Mouse (Mus musculus) liver, postnatal 0 days (tissue): ENCODE data around the gene Pnpla7. TPM values are rescaled to one million over a fixed set of nuclear protein-coding genes. Genes with fewer than 3 reads are reported as not detected.
"Not testable (repeated sequence)": the region's sequence is repeated elsewhere in the genome, so short reads cannot be mapped to it uniquely, and the experiment has no call there.

ENCODE experiments used
- ATAC-seq: fragments of 200-750 bp; cut with Nextera tagmentation; 2 replicates; pipeline ENCODE4 v1.8.0; 2017; ENCODE audit warnings: mild to moderate bottlenecking, moderate library complexity
- DNase-seq: peaks from one replicate; pipeline ENCODE4 v3.0.0-alpha.2; 2016
- H3K27ac ChIP-seq: fragments of 300-500 bp; sonication (generic); 2 replicates; pipeline ENCODE4 v1.5.1; 2014; ENCODE audit warnings: antibody characterized with exemption, moderate library complexity, mild to moderate bottlenecking, low read depth
- H3K27me3 ChIP-seq: fragments of 300-500 bp; sonication (generic); 2 replicates; pipeline ENCODE4 v1.6.1; 2014; ENCODE audit warnings: low read length, control low read depth, mixed read lengths; ENCODE audit not compliant: insufficient read depth
- H3K36me3 ChIP-seq: fragments of 300-500 bp; sonication (generic); replicated peaks from 2 replicates; pipeline ENCODE4 v1.6.1; 2014; ENCODE audit warnings: mild to moderate bottlenecking, control low read depth, low read length, moderate library complexity, mixed read lengths; ENCODE audit not compliant: insufficient read depth
- H3K4me1 ChIP-seq: fragments of 300-500 bp; sonication (generic); 2 replicates; pipeline ENCODE4 v1.6.1; 2014; ENCODE audit warnings: antibody characterized with exemption, mild to moderate bottlenecking, control low read depth; ENCODE audit not compliant: insufficient read depth
- H3K4me2 ChIP-seq: fragments of 300-500 bp; sonication (generic); 2 replicates; pipeline ENCODE4 v1.6.1; 2014; ENCODE audit warnings: low read depth, mild to moderate bottlenecking, low read length, moderate library complexity, mixed read lengths
- H3K4me3 ChIP-seq: fragments of 300-500 bp; sonication (generic); 2 replicates; pipeline ENCODE4 v1.5.1; 2014; ENCODE audit warnings: low read depth, low read length
- H3K9ac ChIP-seq: fragments of 300-500 bp; sonication (generic); replicated peaks from 2 replicates; pipeline ENCODE4 v1.6.1; 2014; ENCODE audit warnings: mild to moderate bottlenecking, moderate library complexity
- H3K9me3 ChIP-seq: fragments of 300-500 bp; sonication (generic); 2 replicates; pipeline ENCODE4 v1.6.1; 2016; ENCODE audit warnings: mild to moderate bottlenecking, control low read depth, low read length, mixed read lengths
- CTCF ChIP-seq: sonication (generic); IDR thresholded peaks from 2 replicates; pipeline ENCODE4 v1.5.1; 2016; ENCODE audit warnings: antibody characterized with exemption, low read depth
- EP300 ChIP-seq: IDR thresholded peaks from 2 replicates; pipeline ENCODE4 v1.6.1; 2016; ENCODE audit warnings: antibody characterized with exemption, low read depth, mild to moderate bottlenecking
- WGBS: fragments of 180-500 bp; shearing (Covaris S2); extraction: QIAGEN DNeasy Blood & Tissue Kit; methylation state at CpG from one replicate; pipeline ENCODE4 v1.1.7; 2014; ENCODE audit not compliant: insufficient replicate concordance; 5-methylcytosine and 5-hydroxymethylcytosine counted together
- polyA plus RNA-seq: library from polyadenylated mRNA; unstranded; fragments of >200 nt; fragmentation: Nextera tagmentation; extraction: Ambion mirVana; gene quantifications from 2 replicates; pipeline ENCODE4 v1.2.1, GENCODE M21; 2015

The Pnpla7 gene
- polyA plus RNA-seq, 1 experiment from 2014 or later, result 64.5 TPM

DNA sequence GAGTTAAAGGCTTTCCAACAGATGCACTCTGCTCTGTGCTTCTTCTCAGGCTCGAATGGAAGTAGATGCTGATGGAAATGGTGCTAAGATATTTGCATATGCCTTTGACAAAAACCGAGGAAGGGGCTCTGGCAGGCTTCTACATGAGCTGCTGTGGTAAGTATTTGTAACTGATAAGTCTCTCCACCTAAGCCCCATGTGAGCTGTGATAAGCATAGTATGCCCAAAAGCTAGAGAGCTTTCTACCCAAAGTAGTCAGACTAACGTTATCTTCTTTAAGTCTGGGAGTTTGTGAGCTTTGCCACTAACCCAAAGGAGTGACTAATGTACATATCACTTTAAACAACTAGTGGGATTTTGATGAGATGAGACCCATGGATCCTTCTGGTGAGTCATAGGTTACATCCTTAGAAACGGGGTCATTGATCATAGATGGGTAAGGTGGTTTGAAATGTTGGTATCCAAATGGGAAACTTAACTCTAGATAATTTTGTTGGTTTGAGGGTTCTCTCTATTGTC is 23.2 kb upstream of the Pnpla7 start:
- peak overlapping the region; percentile 4; the same call in 1 of the 2 replicates for H3K4me2 ChIP-seq
- H3K27me3 ChIP-seq, result no peaks in the 10 kb centered on the region
- no peak overlapping the region for H3K4me3 ChIP-seq
- no peak overlapping the region for H3K9ac ChIP-seq
- no peak for TF ChIP-seq EP300
- peaks cover 41% of the 10 kb centered on the region for H3K36me3 ChIP-seq
- WGBS, result 52% methylated on average over 4 of the region's 4 CpGs
- no peaks in the 10 kb centered on the region for H3K9me3 ChIP-seq
- DNase-seq, result no peak
- H3K27ac ChIP-seq, result no peak overlapping the region
- H3K4me1 ChIP-seq, result peaks cover 10% of the 10 kb centered on the region
- ATAC-seq, result no peak

DNA sequence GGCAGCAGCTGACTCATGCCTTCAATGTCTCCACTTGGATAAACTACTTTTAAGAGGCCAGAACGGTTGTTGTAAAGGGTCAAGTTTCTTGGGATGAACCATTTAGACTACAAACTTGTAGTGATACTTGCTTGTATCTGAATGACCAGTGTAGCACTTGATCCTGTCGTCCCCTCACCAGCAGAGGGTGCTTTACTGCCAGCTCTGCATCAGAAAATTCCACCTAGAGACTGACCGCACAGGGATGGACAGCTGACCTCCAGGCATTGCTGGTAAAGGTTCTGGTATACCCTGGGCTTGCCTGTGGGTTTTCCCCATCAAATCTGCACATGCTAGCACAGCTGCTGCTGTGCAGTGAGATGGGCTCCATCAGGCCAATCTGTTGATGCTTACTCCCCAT is 14.9 kb upstream of the Pnpla7 start:
- DNase-seq (peak; percentile 37), ATAC-seq (no peak)
- peaks cover 9% of the 10 kb centered on the region for H3K4me1 ChIP-seq
- H3K9me3 ChIP-seq, result no peaks in the 10 kb centered on the region
- H3K27ac ChIP-seq, result no peak overlapping the region
- no peak overlapping the region for H3K4me3 ChIP-seq
- H3K9ac ChIP-seq, result no peak overlapping the region
- no peak for TF ChIP-seq EP300
- peak; percentile 68 for TF ChIP-seq CTCF
- WGBS, result 48% methylated on average over 3 of the region's 3 CpGs
- H3K4me2 ChIP-seq, result no peak overlapping the region
- H3K36me3 ChIP-seq, result peaks cover 22% of the 10 kb centered on the region
- no peaks in the 10 kb centered on the region for H3K27me3 ChIP-seq

DNA sequence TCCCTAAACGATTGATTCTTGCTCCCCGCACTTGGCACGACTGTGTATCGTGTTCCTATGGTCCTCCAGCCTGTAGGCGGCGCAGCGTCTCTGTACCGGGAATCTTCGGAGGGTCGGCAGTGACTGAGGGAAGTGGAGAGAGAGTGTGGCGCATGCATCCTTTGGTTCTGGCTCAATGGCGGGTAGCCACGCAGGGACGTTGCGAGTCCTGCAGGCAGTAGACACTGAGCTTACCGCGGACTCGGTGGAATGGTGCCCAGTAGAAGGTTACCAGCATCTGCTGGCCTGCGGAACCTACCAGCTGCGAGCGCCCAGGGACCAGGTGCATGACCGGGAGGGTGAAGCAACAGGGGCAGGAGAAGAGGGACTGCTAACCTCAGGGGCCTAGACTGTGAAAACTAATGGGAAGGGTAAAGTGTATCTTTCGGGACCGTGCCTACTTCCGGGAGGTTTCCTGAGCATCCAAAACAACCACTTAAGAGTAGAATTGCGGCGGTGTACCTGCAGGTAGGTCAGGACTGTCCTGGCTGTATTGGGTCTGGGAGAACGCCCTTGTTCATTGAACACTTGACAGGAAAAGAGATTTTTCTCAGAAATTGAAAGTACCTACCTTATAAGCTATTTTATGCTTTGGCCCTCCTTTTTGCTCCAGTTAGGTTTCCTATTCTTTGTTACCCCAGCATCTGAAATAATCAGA is 13.4 kb upstream of the Pnpla7 start, which contains the start of gene Dph7:
Gene Dph7 (plus strand): TSS at position 97 of the 697 bp plus-strand sequence.
- peak within 1 kb of the TSS; percentile 70 for H3K4me2 ChIP-seq
- under 1% methylated on average over 28 of the region's 28 CpGs for WGBS
- H3K27ac ChIP-seq, result no peak within 1 kb of the TSS
- H3K4me3 ChIP-seq, result peak within 1 kb of the TSS; percentile 67
- DNase-seq (peak; percentile 90), ATAC-seq (peak; percentile 92)
- H3K27me3 ChIP-seq, result no peaks in the 10 kb centered on the region
- TF ChIP-seq CTCF (peak; percentile 98), EP300 (no peak)
- no peaks in the 10 kb centered on the region for H3K9me3 ChIP-seq
- H3K9ac ChIP-seq, result peak within 1 kb of the TSS; percentile 71
- peaks cover 23% of the 10 kb centered on the region for H3K36me3 ChIP-seq
- peaks cover 9% of the 10 kb centered on the region for H3K4me1 ChIP-seq

DNA sequence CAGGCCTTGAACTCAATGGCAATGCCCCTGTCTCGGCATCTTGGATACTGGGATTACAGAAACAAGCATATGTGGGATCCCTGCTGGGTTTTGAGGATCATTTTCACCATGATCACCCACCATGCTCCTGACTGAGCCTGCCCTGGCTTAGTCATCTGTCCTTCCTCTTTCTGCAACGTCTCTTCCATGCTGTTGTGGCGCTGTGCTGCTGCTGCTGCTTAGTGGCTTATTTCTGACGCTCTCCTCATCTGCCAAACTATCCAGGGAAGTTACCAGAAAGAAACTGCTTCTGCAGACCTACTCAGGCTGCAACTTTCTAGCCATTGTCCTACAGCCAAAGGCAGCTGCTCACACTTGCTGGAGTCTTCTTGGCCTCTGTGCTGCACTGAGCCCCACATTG is 5.4 kb upstream of the Pnpla7 start:
- H3K9me3 ChIP-seq, result no peaks in the 10 kb centered on the region
- ATAC-seq, result no peak
- 61% methylated on average over 4 of the region's 4 CpGs for WGBS
- no peak overlapping the region for H3K4me2 ChIP-seq
- peaks cover 46% of the 10 kb centered on the region for H3K36me3 ChIP-seq
- peaks cover 12% of the 10 kb centered on the region for H3K4me1 ChIP-seq
- H3K9ac ChIP-seq, result no peak overlapping the region
- TF ChIP-seq EP300, result no peak
- no peak for TF ChIP-seq CTCF
- H3K4me3 ChIP-seq, result no peak overlapping the region
- H3K27ac ChIP-seq, result no peak overlapping the region
- no peak for DNase-seq
- no peaks in the 10 kb centered on the region for H3K27me3 ChIP-seq

DNA sequence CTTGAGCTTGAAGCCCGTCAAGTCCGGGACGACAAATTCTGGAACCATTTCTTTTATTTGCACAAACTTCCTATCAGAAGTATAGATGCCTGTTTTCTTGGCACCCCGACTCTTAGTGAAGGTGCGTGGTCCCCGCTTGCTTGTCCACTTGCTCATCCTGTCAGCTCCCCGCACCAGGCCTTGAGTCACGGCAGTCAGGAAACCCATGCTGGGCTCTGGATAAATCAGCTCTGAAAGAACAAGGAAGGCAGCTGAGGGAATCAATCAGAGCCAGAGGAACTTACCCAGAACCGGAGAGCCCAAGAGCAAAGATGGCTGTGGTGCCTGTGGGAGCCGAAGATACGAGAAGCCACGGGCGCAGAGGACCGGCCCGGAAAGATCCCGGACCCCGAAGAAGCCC is 1.4 kb upstream of the Pnpla7 start:
- Histone ChIP-seq H3K4me1 (peaks cover 29% of the 10 kb centered on the region), H3K27ac (peak overlapping the region; percentile 95), H3K36me3 (peaks cover 31% of the 10 kb centered on the region), H3K9ac (peak overlapping the region; percentile 83), H3K4me3 (peak overlapping the region; percentile 77), H3K4me2 (peak overlapping the region; percentile 98)
- DNase-seq, H3K27me3 ChIP-seq, H3K9me3 ChIP-seq: not testable (repeated sequence)
- whole genome bisulfite sequencing, result 0% methylated on average over 17 of the region's 17 CpGs
- peak; percentile 4 for ATAC-seq

DNA sequence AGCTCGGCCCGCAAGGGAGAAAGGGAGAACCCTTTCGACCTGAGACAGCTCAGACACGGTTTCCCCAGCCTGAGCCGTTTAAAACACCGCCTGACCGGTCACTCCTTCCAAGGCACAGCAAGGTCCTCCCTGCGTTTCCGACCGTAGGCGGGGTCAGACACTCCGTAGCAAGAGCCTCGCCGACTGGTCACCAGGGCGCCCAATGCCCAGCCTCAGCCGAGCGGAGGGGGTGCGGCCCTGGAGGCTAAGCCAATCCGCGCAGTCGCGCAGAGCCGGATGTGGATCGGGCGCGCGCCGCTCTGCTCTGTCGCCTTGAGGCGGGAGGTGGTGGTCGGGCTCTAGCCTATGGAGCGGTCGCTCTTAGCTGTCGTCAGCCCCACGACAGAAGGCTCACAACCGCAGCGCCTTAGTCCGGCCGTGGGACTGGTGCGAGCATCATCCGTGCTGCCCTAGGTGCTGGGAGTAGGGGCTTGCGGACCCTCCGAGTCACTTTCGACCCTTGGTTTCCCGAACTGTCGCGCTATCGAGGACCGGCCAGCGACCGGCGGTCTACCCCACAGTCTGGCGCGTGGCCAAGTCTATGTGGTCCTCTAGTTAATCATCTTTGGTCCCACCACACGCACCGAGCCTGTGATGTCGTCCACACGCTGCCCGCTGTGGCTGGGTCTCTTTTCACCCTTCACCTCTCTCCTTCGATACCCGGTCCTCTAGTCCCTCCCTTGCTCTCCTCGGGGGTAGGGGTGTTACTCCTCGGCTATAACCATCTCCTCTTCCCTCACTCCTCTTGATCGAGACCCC is 728 bp upstream of the Pnpla7 start, which contains the start of gene Mrpl41:
Gene Mrpl41 (minus strand): TSS at position 193 of the 798 bp plus-strand sequence.
- peak within 1 kb of the TSS; percentile 98 for H3K4me2 ChIP-seq
- H3K27ac ChIP-seq, result peak within 1 kb of the TSS; percentile 98
- peak; percentile 93 for ATAC-seq
- under 1% methylated on average over 57 of the region's 64 CpGs for WGBS
- peak within 1 kb of the TSS; percentile 77 for H3K4me3 ChIP-seq
- no peaks in the 10 kb centered on the region for H3K9me3 ChIP-seq
- H3K36me3 ChIP-seq, result peaks cover 27% of the 10 kb centered on the region
- peak within 1 kb of the TSS; percentile 83 for H3K9ac ChIP-seq
- no peaks in the 10 kb centered on the region for H3K27me3 ChIP-seq
- TF ChIP-seq CTCF (peak; percentile 14; the same call in 1 of the 2 replicates), EP300 (no peak)
- peaks cover 29% of the 10 kb centered on the region for H3K4me1 ChIP-seq
- DNase-seq, result peak; percentile 98
